Mouse (Mus musculus) heart, adult 2 months (tissue): ENCODE results near the gene Myo10. TPM values are rescaled to one million over a fixed set of nuclear protein-coding genes. Genes with fewer than 3 reads are reported as not detected.

Experiments
- DNase-seq, 2 experiments: peaks; one replicate each; pipeline ENCODE4 v3.0.0; 2021
- H3K27ac ChIP-seq: fragments of 200-600 bp; 2 replicates; pipeline ENCODE4 v1.8.1; 2022
- H3K27me3 ChIP-seq: fragments of 200-500 bp; 2 replicates; pipeline ENCODE4 v1.6.1; 2012; ENCODE audit warnings: mild to moderate bottlenecking, low read length, inconsistent platforms, mixed read lengths; ENCODE audit not compliant: control insufficient read depth, insufficient read depth
- H3K36me3 ChIP-seq: fragments of 200-500 bp; 2 replicates; pipeline ENCODE4 v1.6.1; 2012; ENCODE audit warnings: low read length, inconsistent platforms; ENCODE audit not compliant: control insufficient read depth, insufficient read depth
- H3K4me1 ChIP-seq: fragments of 200-500 bp; 2 replicates; pipeline ENCODE4 v1.6.1; 2011; ENCODE audit warnings: low read length; ENCODE audit not compliant: control insufficient read depth, insufficient read depth
- H3K4me3 ChIP-seq: fragments of 200-600 bp; 2 replicates; pipeline ENCODE4 v1.8.1; 2022
- H3K79me2 ChIP-seq: fragments of 200-500 bp; replicated peaks from 2 replicates; pipeline ENCODE4 v1.6.1; 2012; ENCODE audit warnings: mild to moderate bottlenecking, inconsistent platforms, low read length, moderate library complexity, mixed read lengths; ENCODE audit not compliant: control insufficient read depth, insufficient read depth
- H3K9ac ChIP-seq: fragments of 200-500 bp; 2 replicates; pipeline ENCODE4 v1.6.1; 2012; ENCODE audit warnings: low read depth, mild to moderate bottlenecking, control low read depth, inconsistent platforms, low read length, mixed read lengths
- CTCF ChIP-seq: fragments of 200-600 bp; IDR thresholded peaks from 2 replicates; pipeline ENCODE4 v1.8.1; 2022; ENCODE audit warnings: antibody characterized with exemption, mild to moderate bottlenecking, moderate library complexity
- EP300 ChIP-seq: fragments of 200-500 bp; IDR thresholded peaks from 2 replicates; pipeline ENCODE4 v1.6.1; 2011; ENCODE audit warnings: low read depth, low read length, control low read depth; ENCODE audit not compliant: insufficient read depth
- POLR2A ChIP-seq: fragments of 200-500 bp; IDR thresholded peaks from 2 replicates; pipeline ENCODE4 v1.6.1; 2011; ENCODE audit warnings: mild to moderate bottlenecking, low read depth, low read length, control low read depth; ENCODE audit not compliant: insufficient read depth
- WGBS: fragments of 180-500 bp; shearing (Covaris S2); methylation state at CpG from one replicate; pipeline ENCODE4 v1.1.7; 2018; 5-methylcytosine and 5-hydroxymethylcytosine counted together
- intact Hi-C: fragments of 180-260 bp; cut with DNase I; formaldehyde crosslinking; loops from one replicate; pipeline ENCODE4 v1.15.1; 2025
- polyA plus RNA-seq: library from polyadenylated mRNA; depleted of rRNA; stranded (reverse); fragments of >200 nt; gene quantifications from 2 replicates; pipeline ENCODE4 v1.2.3, GENCODE M21; 2012
- total RNA-seq, 2 experiments: library from RNA; stranded (reverse); gene quantifications; 2 replicates each; pipeline ENCODE4 v1.2.3; 2021

Gene Myo10
- total and polyA plus RNA-seq, 3 experiments: 26.6 to 67.9 (median 63.7) TPM

DNA sequence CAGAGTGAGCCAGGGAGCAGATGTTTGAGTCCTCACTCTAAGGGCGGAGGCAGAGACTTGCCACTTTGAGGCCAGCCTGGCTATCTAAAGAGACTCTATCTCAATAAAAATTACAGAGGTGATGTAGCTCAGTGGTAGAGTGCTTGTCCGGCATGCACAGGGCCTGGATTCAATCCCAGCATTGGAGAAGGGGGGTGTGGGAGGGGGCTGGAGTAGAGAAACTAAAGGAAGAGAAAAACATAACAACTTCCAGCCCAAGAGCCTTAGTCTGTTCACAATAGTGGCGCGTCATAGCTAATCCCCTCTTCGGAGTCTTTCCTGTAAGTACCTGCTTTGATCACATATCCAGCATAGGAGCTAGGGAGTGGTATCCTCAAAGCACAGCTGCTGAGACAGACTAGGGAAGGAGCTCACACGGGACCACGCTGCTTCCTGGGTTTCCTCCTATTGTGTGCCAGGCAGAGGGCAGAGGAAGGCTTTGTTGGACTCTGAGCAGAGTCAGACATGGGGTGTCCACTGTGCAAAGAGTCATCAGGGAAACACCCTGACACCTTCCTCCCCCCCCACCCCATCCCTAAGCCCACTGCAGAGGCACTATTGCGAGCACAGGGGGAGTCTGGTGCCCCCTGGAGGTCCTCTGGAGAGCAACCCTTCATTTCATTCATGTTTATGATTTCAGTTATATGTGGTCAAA, 169.5 kb downstream of the Myo10 start:
- intact Hi-C loops: loop anchor here (2.0 kb wide), 1 partner anchor 363 kb away; no protein-coding TSS in a partner anchor
- Histone ChIP-seq H3K9ac (no peak overlapping the region), H3K27ac (no peak overlapping the region), H3K4me3 (no peak overlapping the region), H3K27me3 (no peaks in the 10 kb centered on the region), H3K79me2 (no peaks in the 10 kb centered on the region), H3K4me1 (no peaks in the 10 kb centered on the region), H3K36me3 (no peaks in the 10 kb centered on the region)
- TF ChIP-seq POLR2A: no peak
- TF ChIP-seq CTCF: peak; percentile 69
- TF ChIP-seq EP300: no peak
- DNase-seq: no peak
- 49% methylated on average over 8 of the region's 8 CpGs for WGBS

DNA sequence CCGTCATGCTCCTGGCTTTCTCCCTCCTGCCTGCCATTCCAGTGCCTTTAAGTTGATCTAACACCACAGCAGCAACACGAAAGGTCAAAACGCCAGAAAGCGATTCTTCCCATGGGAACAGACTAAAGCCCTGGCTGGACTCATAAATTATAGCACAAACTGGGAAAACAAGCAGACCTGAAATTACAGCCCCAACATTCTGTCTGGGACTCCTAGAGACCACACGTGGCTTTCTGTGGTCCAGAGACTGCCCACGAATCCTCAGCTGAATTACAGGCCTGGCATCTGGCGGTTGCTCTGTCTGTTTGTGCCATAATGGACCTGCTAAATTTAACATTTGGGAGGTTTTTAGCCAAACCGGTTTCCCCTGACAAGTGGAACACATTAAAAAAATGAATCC, 171.8 kb downstream of the Myo10 start:
- Histone ChIP-seq H3K79me2 (no peaks in the 10 kb centered on the region), H3K27ac (no peak overlapping the region)
- WGBS: 86% methylated on average over 8 of the region's 8 CpGs

DNA sequence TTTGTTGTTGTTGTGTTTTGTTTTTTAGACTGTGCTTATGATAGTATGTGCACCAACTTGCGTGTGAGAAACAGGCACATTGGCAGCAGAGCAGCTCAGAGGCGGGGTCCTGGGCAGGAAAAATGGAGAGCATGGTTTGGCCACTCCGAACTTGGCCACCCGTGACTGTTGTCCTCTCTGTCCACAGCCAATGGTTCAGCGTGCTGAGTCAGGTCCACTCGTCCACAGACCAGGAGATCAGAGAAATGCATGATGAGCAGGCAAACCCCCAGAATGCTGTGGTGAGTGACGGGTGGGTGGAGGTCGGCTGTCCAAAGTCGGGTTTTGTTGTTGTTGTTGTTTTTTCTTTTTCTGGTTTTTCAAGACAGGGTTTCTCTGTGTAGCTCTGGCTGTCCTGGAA, 173.2 kb downstream of the Myo10 start:
- no peak overlapping the region for H3K4me3 ChIP-seq
- 93% methylated on average over 9 of the region's 9 CpGs for WGBS
- no peaks in the 10 kb centered on the region for H3K27me3 ChIP-seq
- H3K79me2 ChIP-seq: no peaks in the 10 kb centered on the region
- H3K36me3 ChIP-seq: no peaks in the 10 kb centered on the region
- DNase-seq: no peak
- no peak for TF ChIP-seq CTCF
- H3K9ac ChIP-seq: no peak overlapping the region
- intact Hi-C loops: no loop called here
- H3K4me1 ChIP-seq: no peaks in the 10 kb centered on the region
- no peak overlapping the region for H3K27ac ChIP-seq

More for the DNA sequence above, 171.8 kb downstream of the Myo10 start:
- intact Hi-C loops: no loop called here
- no peak overlapping the region for H3K9ac ChIP-seq
- no peaks in the 10 kb centered on the region for H3K27me3 ChIP-seq
- no peak for DNase-seq
- TF ChIP-seq POLR2A (no peak), CTCF (no peak), EP300 (no peak)
- no peaks in the 10 kb centered on the region for H3K36me3 ChIP-seq
- H3K4me3 ChIP-seq: no peak overlapping the region
- no peaks in the 10 kb centered on the region for H3K4me1 ChIP-seq

DNA sequence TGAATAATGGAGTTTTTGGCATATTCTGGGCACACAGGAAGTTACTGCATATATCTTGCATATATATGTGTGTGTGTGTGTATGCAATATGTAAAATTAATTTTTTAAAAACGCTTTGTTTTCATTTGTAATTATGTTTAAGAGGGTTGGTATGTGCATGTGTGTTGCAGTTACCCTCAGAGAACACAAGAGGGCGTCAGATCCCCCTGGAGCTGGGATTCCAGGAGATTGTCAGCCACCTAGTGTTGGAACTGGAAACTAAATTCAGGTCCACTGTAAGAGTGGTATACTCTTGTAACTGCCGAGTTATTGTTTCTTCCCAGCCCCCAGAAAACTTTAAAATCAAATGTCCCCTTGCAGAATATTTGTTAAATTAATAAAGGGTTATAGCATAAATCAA, 174.0 kb downstream of the Myo10 start:
- no peaks in the 10 kb centered on the region for H3K36me3 ChIP-seq
- H3K79me2 ChIP-seq: no peaks in the 10 kb centered on the region
- no peak overlapping the region for H3K9ac ChIP-seq
- no peak for DNase-seq
- WGBS: 62% methylated on average over 3 of the region's 3 CpGs
- intact Hi-C loops: no loop called here
- no peak for TF ChIP-seq POLR2A
- TF ChIP-seq CTCF: peak; percentile 82
- no peak overlapping the region for H3K27ac ChIP-seq
- no peaks in the 10 kb centered on the region for H3K4me1 ChIP-seq
- no peak overlapping the region for H3K4me3 ChIP-seq
- H3K27me3 ChIP-seq: no peaks in the 10 kb centered on the region

DNA sequence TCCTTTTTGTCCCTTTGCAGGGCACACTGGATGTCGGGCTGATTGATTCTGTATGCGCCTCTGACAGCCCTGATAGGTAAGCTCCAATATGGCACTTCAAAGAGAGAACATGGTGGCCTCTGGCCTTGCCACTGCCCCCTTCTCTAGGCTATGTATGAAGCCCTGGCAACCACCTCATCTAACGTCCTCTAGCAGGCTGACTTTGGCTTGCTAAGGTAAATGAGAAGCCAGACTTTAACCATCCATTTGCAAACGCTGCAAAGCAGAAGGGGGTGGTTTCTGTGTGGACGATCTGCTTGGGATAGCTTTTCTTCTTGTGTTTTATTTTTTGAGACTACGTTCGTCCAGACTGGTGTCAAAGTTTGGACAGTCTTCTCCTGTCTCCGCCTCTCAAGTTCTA, 174.9 kb downstream of the Myo10 start:
- intact Hi-C loops: no loop called here
- Histone ChIP-seq H3K4me3 (no peak overlapping the region), H3K4me1 (no peaks in the 10 kb centered on the region), H3K27ac (no peak overlapping the region), H3K27me3 (no peaks in the 10 kb centered on the region), H3K9ac (no peak overlapping the region), H3K36me3 (no peaks in the 10 kb centered on the region), H3K79me2 (no peaks in the 10 kb centered on the region)
- 92% methylated on average over 8 of the region's 8 CpGs for WGBS
- TF ChIP-seq CTCF (no peak), EP300 (no peak), POLR2A (no peak)
- no peak for DNase-seq

DNA sequence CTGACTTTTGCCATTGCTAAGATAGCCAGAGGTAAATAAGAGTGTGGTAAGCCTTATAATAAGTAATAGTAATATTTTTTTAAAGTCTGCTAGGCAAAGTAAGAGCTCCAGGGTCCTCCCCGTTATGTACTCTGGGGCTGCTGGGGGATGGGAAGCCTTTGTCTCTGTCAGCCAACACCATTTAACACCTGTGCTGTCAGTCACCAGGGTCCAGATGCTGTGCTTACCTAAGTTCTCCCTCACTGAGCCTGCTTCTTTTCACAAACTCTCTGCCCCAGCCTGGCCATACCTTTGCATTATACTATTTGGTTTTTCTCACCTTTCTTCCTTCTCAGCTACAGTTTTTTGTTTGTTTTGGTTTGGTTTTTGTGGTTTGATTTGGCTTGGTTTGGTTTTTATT, 175.6 kb downstream of the Myo10 start:
- intact Hi-C loops: no loop called here
- Histone ChIP-seq H3K27ac (no peak overlapping the region), H3K4me3 (no peak overlapping the region), H3K79me2 (no peaks in the 10 kb centered on the region), H3K9ac (no peak overlapping the region), H3K27me3 (no peaks in the 10 kb centered on the region), H3K4me1 (no peaks in the 10 kb centered on the region), H3K36me3 (no peaks in the 10 kb centered on the region)
- no peak for DNase-seq
- WGBS: 96% methylated on average over 1 of the region's 1 CpGs
- TF ChIP-seq POLR2A: no peak
- no peak for TF ChIP-seq EP300
- TF ChIP-seq CTCF: no peak
